ENCODE assay signal across 25 mouse cellular contexts in genomic region chr9:44941756-44942155, GRCm38 (mm10). TPM values are rescaled to one million over a fixed set of nuclear protein-coding genes. Genes with fewer than 3 reads are reported as not detected.
A peak's percentile ranks its signal among the peaks of the same experiment; 100 is the strongest.
DNase-seq lines count a peak whose midpoint lies in the region; ATAC-seq and TF ChIP-seq lines count a peak whose summit lies in the region.
"Had no signal": no experiment of that assay in that cellular context is flagged by ENCODE, and none has a peak within 500 bp of the region (broad histone marks: within the 10 kb centered on the region; RNA-seq: fewer than 3 reads in every experiment).

No protein-coding gene starts in this region.

- no peak overlapping the region for H3K4me3 ChIP-seq in cerebellum, adult 2 months (replicated peaks; ENCODE audit: insufficient read depth, low read depth, low read length)
- no peak overlapping the region for H3K4me3 ChIP-seq in heart, adult 2 months
- no peak overlapping the region for H3K4me3 ChIP-seq in heart, embryonic 10.5 days
- no peak overlapping the region for H3K4me3 ChIP-seq in heart, embryonic 15.5 days
- no peak overlapping the region for H3K4me3 ChIP-seq in midbrain, embryonic 11.5 days (ENCODE audit: low read depth, low read length)
- H3K4me3 ChIP-seq: embryonic facial prominence, embryonic 15.5 days; hindbrain, embryonic 15.5 days; layer of hippocampus, adult 2 months; limb, embryonic 10.5 days; myocyte; neural tube, embryonic 13.5 days had no signal

- TF ChIP-seq POLR2A in cerebellum, adult 2 months (IDR thresholded peaks at IDR 0.05; ENCODE audit: borderline replicate concordance, insufficient read depth, low read length) = no peak
- peak; percentile 25; the same call in 1 of the 2 replicates for TF ChIP-seq POLR2A in heart, adult 2 months (IDR thresholded peaks at IDR 0.05; ENCODE audit: insufficient read depth, low read depth, low read length)

- peak; percentile 37 to 41 for DNase-seq in cerebellum, adult 2 months
- no peak for DNase-seq in cerebellum, adult 9-11 months
- DNase-seq in heart, adult 2 months = peak in 1 of 2 experiments; percentile 36
- DNase-seq in heart, embryonic 10.5 days (ENCODE audit: low spot score) = no peak
- DNase-seq in skeletal muscle tissue, adult 2 months (ENCODE audit: low read depth, low spot score) = peak; percentile 93
- no peak for DNase-seq in thymus, adult 18-20 months
- no peak for DNase-seq in midbrain, embryonic 11.5 days (ENCODE audit: low spot score, missing footprints)
- DNase-seq: adrenal gland, postnatal 25 days; kidney, adult 8-10 months; kidney, postnatal 14 days; lung, postnatal 4 days; thymus, postnatal 25 days had no signal

- H3K36me3 ChIP-seq in heart, adult 2 months (ENCODE audit: control insufficient read depth, insufficient read depth, low read length) = peaks cover 23% of the 10 kb centered on the region
- H3K36me3 ChIP-seq in heart, embryonic 10.5 days = peaks cover 76% of the 10 kb centered on the region
- H3K36me3 ChIP-seq in heart, embryonic 15.5 days = peaks cover 71% of the 10 kb centered on the region
- H3K36me3 ChIP-seq in midbrain, embryonic 11.5 days (ENCODE audit: control insufficient read depth, insufficient read depth, low read length) = no peaks in the 10 kb centered on the region; the same call in 1 of the 2 replicates

- H3K9ac ChIP-seq in heart, adult 2 months (ENCODE audit: low read depth, low read length) = no peak overlapping the region
- no peak overlapping the region for H3K9ac ChIP-seq in heart, embryonic 15.5 days
- no peak overlapping the region for H3K9ac ChIP-seq in midbrain, embryonic 11.5 days (ENCODE audit: low read length)
- H3K9ac ChIP-seq: embryonic facial prominence, embryonic 15.5 days; hindbrain, embryonic 15.5 days; neural tube, embryonic 13.5 days had no signal

- WGBS in cerebellum, adult 2 months = 21% methylated on average over 4 of the region's 4 CpGs
- WGBS in heart, adult 2 months = 58% methylated on average over 4 of the region's 4 CpGs
- WGBS in heart, embryonic 10.5 days = 76% methylated on average over 4 of the region's 4 CpGs
- 60% methylated on average over 4 of the region's 4 CpGs for WGBS in heart, embryonic 15.5 days
- 92% methylated on average over 4 of the region's 4 CpGs for WGBS in midbrain, embryonic 11.5 days

- no peak for ATAC-seq in heart, embryonic 15.5 days (replicated peaks; ENCODE audit: insufficient number of reproducible peaks, insufficient read depth, low FRiP score, low read depth)
- no peak for ATAC-seq in midbrain, embryonic 11.5 days (ENCODE audit: low FRiP score)
- ATAC-seq: forebrain, embryonic 14.5 days; midbrain, embryonic 16.5 days had no signal

- H3K4me1 ChIP-seq in cerebellum, adult 2 months (ENCODE audit: control insufficient read depth, insufficient read depth, low read length) = peaks cover 20% of the 10 kb centered on the region
- peaks cover 2% of the 10 kb centered on the region; the same call in 1 of the 2 replicates for H3K4me1 ChIP-seq in heart, adult 2 months (ENCODE audit: control insufficient read depth, insufficient read depth, low read length)
- no peaks in the 10 kb centered on the region for H3K4me1 ChIP-seq in heart, embryonic 10.5 days
- peaks cover 3% of the 10 kb centered on the region; the same call in 1 of the 2 replicates for H3K4me1 ChIP-seq in heart, embryonic 15.5 days (replicated peaks)
- no peaks in the 10 kb centered on the region for H3K4me1 ChIP-seq in midbrain, embryonic 11.5 days (ENCODE audit: control insufficient read depth, insufficient read depth, low read length)
- H3K4me1 ChIP-seq: embryonic facial prominence, embryonic 15.5 days; hindbrain, embryonic 15.5 days; limb, embryonic 10.5 days; neural tube, embryonic 13.5 days had no signal

- H3K27ac ChIP-seq in cerebellum, adult 2 months (ENCODE audit: insufficient read depth, low read length) = peak overlapping the region; percentile 99
- H3K27ac ChIP-seq in heart, adult 2 months = peak overlapping the region; percentile 94
- H3K27ac ChIP-seq in heart, embryonic 10.5 days = no peak overlapping the region
- peak overlapping the region; percentile 49 for H3K27ac ChIP-seq in heart, embryonic 15.5 days
- no peak overlapping the region for H3K27ac ChIP-seq in midbrain, embryonic 11.5 days (ENCODE audit: low read depth, low read length)
- H3K27ac ChIP-seq: embryonic facial prominence, embryonic 15.5 days; hindbrain, embryonic 15.5 days; limb, embryonic 10.5 days; neural tube, embryonic 13.5 days had no signal

- TF ChIP-seq CTCF in cerebellum, adult 2 months (IDR thresholded peaks at IDR 0.05; ENCODE audit: borderline replicate concordance, insufficient read depth, low read depth, low read length) = no peak
- TF ChIP-seq CTCF in heart, adult 2 months (IDR thresholded peaks at IDR 0.05) = no peak

- no peak overlapping the region for H3K4me2 ChIP-seq in heart, embryonic 15.5 days
- H3K4me2 ChIP-seq in midbrain, embryonic 11.5 days = no peak overlapping the region
- H3K4me2 ChIP-seq: embryonic facial prominence, embryonic 15.5 days; hindbrain, embryonic 15.5 days; neural tube, embryonic 13.5 days had no signal

- intact Hi-C loops in heart, adult 2 months (cut with DNase I) = no loop called here

- no peak for TF ChIP-seq EP300 in heart, adult 2 months (IDR thresholded peaks at IDR 0.05; ENCODE audit: insufficient read depth, low read depth, low read length)

- H3K79me2 ChIP-seq in heart, adult 2 months (replicated peaks; ENCODE audit: control insufficient read depth, insufficient read depth, low read length) = no peaks in the 10 kb centered on the region

- H3K9me3 ChIP-seq in heart, embryonic 10.5 days = no peaks in the 10 kb centered on the region
- no peaks in the 10 kb centered on the region for H3K9me3 ChIP-seq in heart, embryonic 15.5 days (replicated peaks)
- no peaks in the 10 kb centered on the region for H3K9me3 ChIP-seq in midbrain, embryonic 11.5 days (ENCODE audit: control insufficient read depth, low read length)
- H3K9me3 ChIP-seq: embryonic facial prominence, embryonic 15.5 days; hindbrain, embryonic 15.5 days; limb, embryonic 10.5 days; neural tube, embryonic 13.5 days had no signal

- H3K27me3 ChIP-seq in cerebellum, adult 2 months (ENCODE audit: control insufficient read depth, insufficient read depth, low read length) = no peaks in the 10 kb centered on the region
- H3K27me3 ChIP-seq in heart, adult 2 months (ENCODE audit: control insufficient read depth, insufficient read depth, low read length) = no peaks in the 10 kb centered on the region
- no peaks in the 10 kb centered on the region for H3K27me3 ChIP-seq in heart, embryonic 10.5 days (ENCODE audit: insufficient read depth, poor library complexity, severe bottlenecking)
- no peaks in the 10 kb centered on the region for H3K27me3 ChIP-seq in heart, embryonic 15.5 days
- H3K27me3 ChIP-seq in midbrain, embryonic 11.5 days (ENCODE audit: control insufficient read depth, insufficient read depth, low read length) = no peaks in the 10 kb centered on the region
- H3K27me3 ChIP-seq: embryonic facial prominence, embryonic 15.5 days; hindbrain, embryonic 15.5 days; neural tube, embryonic 13.5 days had no signal

RNA-seq across cellular contexts. Expression of gene Atp5l, which starts 21.2 kb away (rescaled TPM):
- polyA plus RNA-seq in cerebellum, adult 2 months (2012; rRNA removed) = 989 and 996 TPM in 2 replicates
- 1,000 to 10,000 TPM; 1,478 to 1,698 TPM for total RNA-seq in heart, adult 2 months (2021)
- 1,092 and 1,784 TPM in 2 replicates for polyA plus RNA-seq in heart, adult 2 months (2012; rRNA removed)
- polyA plus RNA-seq in heart, embryonic 10.5 days (2016; fragmentation: Nextera tagmentation; extraction: Ambion mirVana) = 722 and 893 TPM in 2 replicates
- 1,028 and 1,424 TPM in 2 replicates for polyA plus RNA-seq in heart, embryonic 15.5 days (2015; fragmentation: Nextera tagmentation; extraction: Ambion mirVana)
- 574 and 619 TPM in 2 replicates for polyA plus RNA-seq in midbrain, embryonic 11.5 days (2014; fragmentation: Nextera tagmentation; extraction: Ambion mirVana)

RNA-seq across cellular contexts. Expression of gene Ube4a, which starts 23.6 kb away (rescaled TPM):
- 34.7 and 37.4 TPM in 2 replicates for polyA plus RNA-seq in cerebellum, adult 2 months (2012; rRNA removed)
- total RNA-seq in heart, adult 2 months (2021) = 10 to 100 TPM; 36.1 to 39.6 TPM
- polyA plus RNA-seq in heart, adult 2 months (2012; rRNA removed) = 8.4 and 17.0 TPM in 2 replicates
- 17.8 and 20.9 TPM in 2 replicates for polyA plus RNA-seq in heart, embryonic 10.5 days (2016; fragmentation: Nextera tagmentation; extraction: Ambion mirVana)
- 14.7 and 17.6 TPM in 2 replicates for polyA plus RNA-seq in heart, embryonic 15.5 days (2015; fragmentation: Nextera tagmentation; extraction: Ambion mirVana)
- polyA plus RNA-seq in midbrain, embryonic 11.5 days (2014; fragmentation: Nextera tagmentation; extraction: Ambion mirVana) = 32.1 and 37.2 TPM in 2 replicates

RNA-seq across cellular contexts. Expression of gene Cd3g, which starts 38.5 kb away (rescaled TPM):
- polyA plus RNA-seq in cerebellum, adult 2 months (2012; rRNA removed) = not detected in 2 replicates
- total RNA-seq in heart, adult 2 months (2021) = under 1 TPM; 0.25 to 0.39 TPM
- polyA plus RNA-seq in heart, adult 2 months (2012; rRNA removed) = 0.64 and 1.5 TPM in 2 replicates
- not detected in 2 replicates for polyA plus RNA-seq in heart, embryonic 10.5 days (2016; fragmentation: Nextera tagmentation; extraction: Ambion mirVana)
- polyA plus RNA-seq in heart, embryonic 15.5 days (2015; fragmentation: Nextera tagmentation; extraction: Ambion mirVana) = 5.5 and 64.7 TPM in 2 replicates
- not detected in 2 replicates for polyA plus RNA-seq in midbrain, embryonic 11.5 days (2014; fragmentation: Nextera tagmentation; extraction: Ambion mirVana)
- total RNA-seq: layer of hippocampus, adult 2 months; layer of hippocampus, postnatal 25 days had no signal
- polyA plus RNA-seq: forebrain, embryonic 14.5 days; hindbrain, embryonic 15.5 days; limb, embryonic 10.5 days; midbrain, embryonic 16.5 days; neural tube, embryonic 13.5 days had no signal

RNA-seq across cellular contexts. Expression of gene Cd3d, which starts 39.8 kb away (rescaled TPM):
- 0.08 and 0.10 TPM in 2 replicates for polyA plus RNA-seq in cerebellum, adult 2 months (2012; rRNA removed)
- under 1 TPM in 1 of 2 experiments, not detected in 1; 0.66 TPM for total RNA-seq in heart, adult 2 months (2021)
- 0.29 and 0.92 TPM in 2 replicates for polyA plus RNA-seq in heart, adult 2 months (2012; rRNA removed)
- not detected in 2 replicates for polyA plus RNA-seq in heart, embryonic 10.5 days (2016; fragmentation: Nextera tagmentation; extraction: Ambion mirVana)
- polyA plus RNA-seq in heart, embryonic 15.5 days (2015; fragmentation: Nextera tagmentation; extraction: Ambion mirVana) = 1.4 and 16.0 TPM in 2 replicates
- polyA plus RNA-seq in midbrain, embryonic 11.5 days (2014; fragmentation: Nextera tagmentation; extraction: Ambion mirVana) = not detected in 2 replicates
- total RNA-seq: adrenal gland, postnatal 25 days; hematopoietic stem cell, adult 5-6 weeks; layer of hippocampus, adult 2 months; layer of hippocampus, postnatal 25 days had no signal
- polyA plus RNA-seq: embryonic facial prominence, embryonic 15.5 days; forebrain, embryonic 14.5 days; hindbrain, embryonic 15.5 days; intestine, embryonic 14.5 days; limb, embryonic 10.5 days; midbrain, embryonic 16.5 days; myocyte; neural tube, embryonic 13.5 days; stomach, embryonic 14.5 days had no signal

Comparison
In these comparisons a context has a peak if more than half of its experiments do, and no peak if none do; other contexts are left out.
1. DNase-seq: peak in cerebellum, adult 2 months (2 of 2) and skeletal muscle tissue, adult 2 months (single experiment); none in cerebellum, adult 9-11 months (single experiment), heart, embryonic 10.5 days (single experiment), thymus, adult 18-20 months (0 of 2) and midbrain, embryonic 11.5 days (single experiment).
2. H3K27ac ChIP-seq: peak in cerebellum, adult 2 months (single experiment), heart, adult 2 months (single experiment) and heart, embryonic 15.5 days (single experiment); none in heart, embryonic 10.5 days (single experiment) and midbrain, embryonic 11.5 days (single experiment).